Mouse (Mus musculus) T-cell, adult 2 months (primary cell): ENCODE measurements around the gene Gm45194.

ENCODE experiments used
- DNase-seq: peaks from one replicate; pipeline ENCODE4 v3.0.0; 2022; ENCODE audit warnings: low spot score

Gm45194 gene

GRCm38 (mm10) chrX:111891089-111891488 is at the start of gene Gm45194:
Gene Gm45194, plus strand, starts transcription at chrX:111891389.
- no peak for DNase-seq

GRCm38 (mm10) chrX:111855878-111856277 is 35.3 kb upstream of the Gm45194 start:
- DNase-seq: no peak

GRCm38 (mm10) chrX:111881251-111881650 is 9.9 kb upstream of the Gm45194 start:
- no peak for DNase-seq

GRCm38 (mm10) chrX:111894321-111895050 is 3.3 kb downstream of the Gm45194 start:
- DNase-seq: no peak

GRCm38 (mm10) chrX:111895084-111895779 is 4.0 kb downstream of the Gm45194 start:
- DNase-seq: no peak

GRCm38 (mm10) chrX:111917422-111917821 is 26.2 kb downstream of the Gm45194 start:
- DNase-seq: no peak

- DNase-seq: no peak
Measured at GRCm38 (mm10) chrX:111960909-111961308, 69.7 kb downstream of the Gm45194 start.

GRCm38 (mm10) chrX:111999661-112000060 is 108.5 kb downstream of the Gm45194 start:
- DNase-seq: no peak

GRCm38 (mm10) chrX:112010707-112011106 is 119.5 kb downstream of the Gm45194 start, which contains the start of gene Tex16:
Gene Tex16, plus strand, starts transcription at chrX:112011007.
- no peak for DNase-seq

- no peak for DNase-seq
Measured at GRCm38 (mm10) chrX:112238749-112239148, 347.6 kb downstream of the Gm45194 start, which contains the start of gene 4933403O08Rik. Gene 4933403O08Rik, plus strand, starts transcription at chrX:112239049.

GRCm38 (mm10) chrX:112242916-112243315 is 351.7 kb downstream of the Gm45194 start:
- DNase-seq: no peak

- no peak for DNase-seq
Measured at GRCm38 (mm10) chrX:112255513-112255912, 364.3 kb downstream of the Gm45194 start.

GRCm38 (mm10) chrX:112273550-112273949 is 382.4 kb downstream of the Gm45194 start:
- DNase-seq: no peak
